Mouse (Mus musculus) embryonic facial prominence, embryonic 14.5 days (tissue): ENCODE measurements at regions not wholly inside any gene's neighbourhood (a gene's known extent, or its start where the extent isn't known, plus 50 kb on each side); places are given as distances from the start of the nearest gene placed in this dataset.

ENCODE experiments used
- ATAC-seq: fragments of 200-750 bp; cut with Nextera tagmentation; 2 replicates; pipeline ENCODE4 v1.8.0; 2017; ENCODE audit warnings: low read depth, moderate number of reproducible peaks, moderate TSS enrichment
- DNase-seq: peaks from one replicate; pipeline ENCODE4 v3.0.0-alpha.2; 2015; ENCODE audit warnings: low spot score
- H3K27ac ChIP-seq: fragments of 300-500 bp; sonication (generic); replicated peaks from 2 replicates; pipeline ENCODE4 v1.5.1; 2014; ENCODE audit warnings: low read depth, mild to moderate bottlenecking, low read length, moderate library complexity
- H3K27me3 ChIP-seq: fragments of 300-500 bp; sonication (generic); replicated peaks from 2 replicates; pipeline ENCODE4 v1.6.1; 2014; ENCODE audit warnings: low read length; ENCODE audit not compliant: control insufficient read depth, insufficient read depth
- H3K36me3 ChIP-seq: fragments of 300-500 bp; sonication (generic); 2 replicates; pipeline ENCODE4 v1.6.1; 2014; ENCODE audit warnings: low read length, mixed read lengths; ENCODE audit not compliant: control insufficient read depth, insufficient read depth
- H3K4me1 ChIP-seq: fragments of 300-500 bp; sonication (generic); 2 replicates; pipeline ENCODE4 v1.6.1; 2014; ENCODE audit warnings: antibody characterized with exemption, low read length; ENCODE audit not compliant: control insufficient read depth, insufficient read depth
- H3K4me2 ChIP-seq: fragments of 300-500 bp; sonication (generic); 2 replicates; pipeline ENCODE4 v1.6.1; 2014; ENCODE audit warnings: low read depth, mild to moderate bottlenecking, low read length, moderate library complexity, mixed read lengths
- H3K4me3 ChIP-seq: fragments of 300-500 bp; sonication (generic); 2 replicates; pipeline ENCODE4 v1.5.1; 2014; ENCODE audit warnings: low read depth, mild to moderate bottlenecking, low read length
- H3K9ac ChIP-seq: fragments of 300-500 bp; sonication (generic); 2 replicates; pipeline ENCODE4 v1.6.1; 2014; ENCODE audit warnings: low read depth, mild to moderate bottlenecking, low read length, moderate library complexity, mixed read lengths
- H3K9me3 ChIP-seq: fragments of 300-500 bp; sonication (generic); 2 replicates; pipeline ENCODE4 v1.6.1; 2016; ENCODE audit warnings: low read length; ENCODE audit not compliant: control insufficient read depth
- WGBS: fragments of 180-500 bp; shearing (Covaris S2); extraction: QIAGEN DNeasy Blood & Tissue Kit; methylation state at CpG from one replicate; pipeline ENCODE4 v1.1.7; 2014; 5-methylcytosine and 5-hydroxymethylcytosine counted together

DNA sequence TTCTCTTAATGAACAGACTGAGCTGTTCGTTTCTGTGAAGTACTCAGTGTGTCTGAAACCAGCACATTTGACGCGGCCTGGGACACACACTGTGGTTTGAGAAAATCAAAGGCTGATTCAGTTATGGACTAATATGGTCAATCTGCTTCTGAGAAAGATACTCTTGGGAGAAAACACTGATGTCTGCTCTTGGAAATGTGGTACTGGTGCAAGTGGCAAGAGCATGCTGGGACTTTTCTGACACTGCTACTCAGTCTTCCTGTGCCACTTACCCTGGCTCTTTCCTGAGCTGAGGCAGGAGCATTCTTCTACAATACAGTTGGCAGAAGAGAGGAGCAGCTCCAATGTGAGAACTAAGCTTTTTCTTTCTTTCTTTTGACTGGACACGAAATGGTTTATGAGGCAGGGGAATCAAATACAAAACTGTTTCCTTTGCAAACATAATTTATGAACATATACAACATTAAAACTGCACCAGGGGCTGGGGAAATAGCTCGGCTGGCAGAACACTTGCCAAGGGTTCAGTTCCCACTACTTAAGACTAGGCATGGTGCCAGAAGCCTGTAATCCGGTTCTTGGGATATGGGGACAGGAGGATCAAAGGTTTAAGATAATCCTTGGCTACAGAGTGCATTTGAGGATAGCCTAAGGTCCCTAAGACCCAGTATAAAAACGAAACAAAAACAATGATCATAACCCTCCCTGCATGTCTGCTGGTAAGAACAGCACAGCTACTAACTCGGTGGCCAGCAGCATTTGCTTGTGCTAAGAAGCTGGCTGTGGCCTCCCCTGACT is 173.7 kb upstream of the Klf14 start:
- Histone ChIP-seq H3K27ac (no peak overlapping the region), H3K4me3 (no peak overlapping the region), H3K9me3 (peaks cover 6% of the 10 kb centered on the region; the same call in 1 of the 2 replicates), H3K36me3 (no peaks in the 10 kb centered on the region), H3K4me2 (no peak overlapping the region), H3K4me1 (no peaks in the 10 kb centered on the region; the same call in 1 of the 2 replicates), H3K27me3 (no peaks in the 10 kb centered on the region), H3K9ac (no peak overlapping the region)
- no peak for ATAC-seq
- no peak for DNase-seq
- 63% methylated on average over 8 of the region's 8 CpGs for WGBS

DNA sequence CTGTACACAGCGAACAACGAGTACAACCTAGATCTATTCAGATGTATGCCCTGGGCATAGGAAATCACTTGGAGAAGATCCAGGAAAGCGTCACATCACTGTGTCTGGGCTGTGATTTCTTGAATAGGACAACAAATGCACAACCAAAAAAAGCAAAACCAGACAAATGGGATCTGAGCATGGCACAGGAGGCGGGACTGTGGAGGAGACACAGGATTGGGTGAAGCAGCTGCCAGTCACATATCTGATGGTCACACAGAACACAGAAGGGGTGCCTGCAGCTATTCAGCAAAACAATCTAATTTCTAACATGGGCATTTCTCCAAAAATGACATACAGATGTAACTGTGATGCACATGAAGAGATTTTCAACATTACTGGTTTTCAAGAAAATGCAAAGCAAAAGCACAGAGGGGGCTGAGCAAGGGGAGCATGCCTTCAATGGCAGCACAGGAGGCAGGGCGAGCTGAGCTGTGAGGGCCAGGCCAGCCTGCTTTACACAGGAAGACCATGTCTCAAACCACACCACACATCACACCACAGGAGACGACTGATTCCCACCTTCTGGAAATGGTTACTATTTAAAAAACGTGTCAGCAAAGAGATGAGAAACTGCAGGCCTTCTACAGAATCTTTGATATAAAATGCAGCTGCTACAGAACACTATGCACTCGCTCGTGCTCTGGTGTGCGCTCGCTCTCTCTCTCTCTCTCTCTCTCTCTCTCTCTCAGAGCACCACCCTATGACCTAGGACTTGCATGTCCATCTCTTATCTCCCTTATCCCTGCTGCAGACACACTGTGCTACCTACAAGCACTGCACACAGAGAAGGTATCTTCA is 175.2 kb upstream of the Klf14 start:
- no peaks in the 10 kb centered on the region; the same call in 1 of the 2 replicates for H3K4me1 ChIP-seq
- WGBS = 69% methylated on average over 11 of the region's 11 CpGs
- no peaks in the 10 kb centered on the region for H3K27me3 ChIP-seq
- peaks cover 6% of the 10 kb centered on the region; the same call in 1 of the 2 replicates for H3K9me3 ChIP-seq
- peak; percentile 30; the same call in 1 of the 2 replicates for ATAC-seq
- no peak overlapping the region for H3K9ac ChIP-seq
- H3K27ac ChIP-seq = peak overlapping the region; percentile 17
- peak; percentile 36 for DNase-seq
- H3K4me2 ChIP-seq = no peak overlapping the region
- H3K36me3 ChIP-seq = no peaks in the 10 kb centered on the region
- no peak overlapping the region for H3K4me3 ChIP-seq

DNA sequence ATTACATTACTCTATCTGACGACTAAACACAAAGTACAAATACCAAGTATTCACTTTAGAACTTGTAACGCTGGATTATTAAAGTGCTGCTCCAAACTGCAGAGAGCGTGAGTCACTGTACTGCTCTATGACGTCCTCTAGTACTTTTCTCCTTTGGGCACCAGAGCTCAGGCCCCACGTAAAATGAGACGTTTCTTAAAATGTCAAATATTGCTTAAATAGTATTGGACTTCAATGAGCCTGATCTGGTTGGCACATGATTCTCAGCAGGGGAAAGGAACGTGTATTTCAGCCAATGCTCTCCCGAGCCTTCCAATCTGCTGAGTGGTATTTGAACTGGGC is 175.8 kb upstream of the Klf14 start:
- H3K36me3 ChIP-seq = no peaks in the 10 kb centered on the region
- H3K27ac ChIP-seq = peak overlapping the region; percentile 17
- H3K4me2 ChIP-seq = no peak overlapping the region
- WGBS = 61% methylated on average over 8 of the region's 8 CpGs
- DNase-seq = no peak
- H3K4me3 ChIP-seq = no peak overlapping the region
- H3K9ac ChIP-seq = no peak overlapping the region
- H3K9me3 ChIP-seq = peaks cover 6% of the 10 kb centered on the region; the same call in 1 of the 2 replicates
- no peaks in the 10 kb centered on the region for H3K27me3 ChIP-seq
- no peaks in the 10 kb centered on the region; the same call in 1 of the 2 replicates for H3K4me1 ChIP-seq
- ATAC-seq = no peak

DNA sequence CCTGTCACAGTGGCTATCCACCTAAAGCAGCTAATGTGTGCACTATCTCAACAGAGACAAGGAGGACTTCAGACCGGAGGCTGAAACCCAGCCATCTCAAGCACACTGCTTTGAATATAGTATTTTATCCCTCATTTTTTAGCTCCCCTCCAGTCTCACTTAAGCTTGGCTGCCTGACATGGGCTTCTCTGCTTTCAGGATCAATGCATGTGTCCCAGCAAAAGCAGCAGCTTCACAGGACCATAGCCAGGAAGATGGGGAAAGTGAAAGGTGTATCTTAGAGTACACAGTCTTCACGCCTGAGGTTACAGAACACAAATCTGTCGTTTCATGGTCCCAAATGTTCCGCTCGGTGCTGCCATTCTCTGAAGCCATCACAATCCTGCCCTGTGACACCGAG is 176.7 kb upstream of the Klf14 start:
- H3K4me3 ChIP-seq = no peak overlapping the region
- no peak for DNase-seq
- ATAC-seq = no peak
- H3K9me3 ChIP-seq = peaks cover 6% of the 10 kb centered on the region; the same call in 1 of the 2 replicates
- H3K4me2 ChIP-seq = no peak overlapping the region
- no peaks in the 10 kb centered on the region; the same call in 1 of the 2 replicates for H3K4me1 ChIP-seq
- H3K27me3 ChIP-seq = no peaks in the 10 kb centered on the region
- H3K9ac ChIP-seq = no peak overlapping the region
- no peaks in the 10 kb centered on the region for H3K36me3 ChIP-seq
- no peak overlapping the region for H3K27ac ChIP-seq
- WGBS = 71% methylated on average over 6 of the region's 6 CpGs

DNA sequence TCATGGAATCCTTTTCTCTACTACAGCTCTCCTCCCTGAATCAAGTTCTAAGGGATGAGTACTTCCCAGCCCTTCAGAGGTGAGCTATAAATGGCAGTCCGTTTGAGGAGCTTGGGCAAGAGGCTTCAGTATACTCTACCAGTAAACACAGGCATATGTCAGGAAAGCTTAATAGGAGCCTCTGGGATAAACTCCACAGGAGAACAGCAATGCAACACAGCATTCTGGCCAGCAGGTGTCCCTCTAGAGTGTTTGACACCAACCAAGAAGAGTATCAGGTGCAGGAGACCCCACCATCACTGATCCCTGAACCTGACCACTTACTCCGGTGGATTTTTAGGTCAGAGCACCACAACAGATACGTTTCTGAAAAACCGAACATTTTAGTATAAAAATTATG is 178.0 kb upstream of the Klf14 start:
- Histone ChIP-seq H3K27ac (no peak overlapping the region), H3K4me1 (no peaks in the 10 kb centered on the region; the same call in 1 of the 2 replicates), H3K36me3 (no peaks in the 10 kb centered on the region), H3K9ac (no peak overlapping the region), H3K4me3 (no peak overlapping the region), H3K27me3 (no peaks in the 10 kb centered on the region), H3K9me3 (peaks cover 6% of the 10 kb centered on the region; the same call in 1 of the 2 replicates), H3K4me2 (no peak overlapping the region)
- ATAC-seq = no peak
- DNase-seq = no peak
- WGBS = 61% methylated on average over 4 of the region's 4 CpGs

DNA sequence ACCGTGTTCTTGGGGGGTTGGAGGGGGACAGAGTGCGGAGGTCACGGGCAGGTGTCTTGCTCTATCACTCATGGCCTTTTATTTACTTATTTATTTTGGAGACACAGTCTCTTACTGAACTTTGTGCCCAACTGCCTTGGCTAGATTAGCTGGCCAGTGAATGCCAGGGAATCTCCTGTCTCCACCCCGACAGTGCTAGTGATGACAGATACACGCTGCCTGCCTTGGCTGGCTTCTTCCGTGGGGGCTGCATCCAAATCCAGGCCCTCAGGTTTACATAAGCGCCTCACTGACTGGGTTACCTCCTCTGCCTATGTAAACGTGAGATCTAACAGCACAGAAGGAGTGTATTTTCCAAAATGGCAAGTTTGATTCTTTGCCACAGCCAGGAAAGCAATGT is 178.5 kb upstream of the Klf14 start:
- H3K27ac ChIP-seq = no peak overlapping the region
- DNase-seq (no peak), ATAC-seq (no peak)
- no peaks in the 10 kb centered on the region for H3K36me3 ChIP-seq
- H3K4me2 ChIP-seq = no peak overlapping the region
- H3K9me3 ChIP-seq = peaks cover 6% of the 10 kb centered on the region; the same call in 1 of the 2 replicates
- H3K27me3 ChIP-seq = no peaks in the 10 kb centered on the region
- no peak overlapping the region for H3K4me3 ChIP-seq
- no peak overlapping the region for H3K9ac ChIP-seq
- 83% methylated on average over 8 of the region's 8 CpGs for WGBS
- no peaks in the 10 kb centered on the region; the same call in 1 of the 2 replicates for H3K4me1 ChIP-seq

DNA sequence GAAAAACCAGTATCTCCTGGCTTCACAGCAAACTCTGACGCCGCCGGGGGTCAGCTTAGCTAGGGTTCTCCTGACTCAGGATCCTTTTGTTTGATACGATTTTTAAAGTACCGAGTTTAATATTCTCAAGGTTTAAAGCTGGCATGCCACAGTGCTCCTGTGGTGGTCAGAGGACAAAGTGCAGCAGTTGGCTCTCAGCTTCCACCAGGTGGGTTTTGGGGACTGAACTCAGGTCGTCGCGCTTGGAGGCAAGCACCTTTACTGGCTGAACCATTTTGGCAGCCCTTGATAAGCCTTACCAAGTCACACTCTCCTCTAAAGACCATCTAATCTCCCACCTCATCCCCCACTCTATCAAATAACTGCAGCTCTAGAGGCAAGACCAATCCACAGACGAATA is 181.1 kb upstream of the Klf14 start:
- H3K4me2 ChIP-seq = no peak overlapping the region
- WGBS = 85% methylated on average over 9 of the region's 9 CpGs
- H3K4me3 ChIP-seq = no peak overlapping the region
- no peaks in the 10 kb centered on the region; the same call in 1 of the 2 replicates for H3K4me1 ChIP-seq
- no peaks in the 10 kb centered on the region for H3K36me3 ChIP-seq
- no peaks in the 10 kb centered on the region for H3K9me3 ChIP-seq
- no peak overlapping the region for H3K27ac ChIP-seq
- DNase-seq = no peak
- ATAC-seq = no peak
- H3K27me3 ChIP-seq = no peaks in the 10 kb centered on the region
- no peak overlapping the region for H3K9ac ChIP-seq

DNA sequence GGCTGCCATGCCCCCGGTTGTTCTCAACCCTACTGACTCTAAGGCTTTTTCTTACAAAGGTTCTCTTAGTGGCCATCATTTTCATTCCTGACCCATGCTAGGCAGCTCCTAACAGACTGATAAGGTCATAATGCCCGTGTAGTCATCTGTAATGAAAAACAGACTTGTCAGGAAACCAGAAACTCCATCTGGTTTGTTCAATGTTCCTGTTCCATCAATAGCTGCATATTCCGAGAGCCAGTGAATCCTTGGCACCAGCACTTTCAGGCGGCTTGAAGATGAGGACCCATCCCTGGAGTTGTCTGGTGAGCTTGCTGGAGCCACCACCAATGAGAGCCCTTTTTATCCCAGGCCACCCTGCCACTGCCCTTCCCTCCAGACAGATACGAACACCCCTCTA is 181.7 kb upstream of the Klf14 start:
- DNase-seq = no peak
- Histone ChIP-seq H3K27ac (no peak overlapping the region), H3K27me3 (no peaks in the 10 kb centered on the region), H3K4me1 (no peaks in the 10 kb centered on the region), H3K4me2 (no peak overlapping the region), H3K36me3 (no peaks in the 10 kb centered on the region), H3K9me3 (no peaks in the 10 kb centered on the region), H3K9ac (no peak overlapping the region), H3K4me3 (no peak overlapping the region)
- whole genome bisulfite sequencing = 64% methylated on average over 5 of the region's 5 CpGs
- ATAC-seq = no peak
